Mouse (Mus musculus): ENCODE data around the gene Cxcl13. TPM values are rescaled to one million over a fixed set of nuclear protein-coding genes. Genes with fewer than 3 reads are reported as not detected.

Cxcl13 gene
- polyA plus RNA-seq, 1 experiment from 2014 or later: not detected

DNA sequence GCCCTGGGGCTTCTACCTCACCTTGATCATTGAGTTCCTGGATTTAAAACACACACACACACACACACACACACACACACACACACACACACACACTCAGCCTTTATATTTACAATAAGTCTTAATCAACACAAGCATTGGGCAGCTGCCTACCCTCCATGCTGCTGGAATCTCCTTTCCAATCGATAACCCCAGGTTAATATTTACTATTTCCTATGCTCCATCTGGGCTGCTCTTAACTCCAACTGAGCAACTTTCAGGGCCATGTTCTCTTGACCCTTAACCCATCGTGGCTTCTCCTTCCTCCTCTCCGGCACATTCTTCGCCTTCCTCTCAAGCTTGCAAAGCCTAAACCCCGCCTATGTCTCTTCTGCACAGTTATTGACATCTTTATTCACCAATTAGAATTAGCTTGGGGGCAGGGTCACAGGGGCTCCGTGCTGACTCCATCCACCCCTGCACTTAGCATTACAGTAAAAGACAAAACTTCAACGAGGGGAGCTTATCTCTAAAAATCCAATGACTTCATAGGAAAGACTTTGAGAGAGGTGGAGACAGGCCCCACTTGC lies 51.6 kb downstream of the Cxcl13 start:
- Histone ChIP-seq H3K4me3 (ENCODE audit: low read depth, low read length) (no peak overlapping the region), H3K9me3 (replicated peaks; ENCODE audit: control insufficient read depth, low read length) (no peaks in the 10 kb centered on the region), H3K9ac (ENCODE audit: low read length) (no peak overlapping the region), H3K27me3 (replicated peaks; ENCODE audit: control insufficient read depth, insufficient read depth, low read length) (no peaks in the 10 kb centered on the region), H3K36me3 (ENCODE audit: control insufficient read depth, insufficient read depth, low read length) (no peaks in the 10 kb centered on the region), H3K4me2 (ENCODE audit: low read length) (no peak overlapping the region), H3K4me1 (ENCODE audit: control insufficient read depth, insufficient read depth, low read length) (no peaks in the 10 kb centered on the region), H3K27ac (ENCODE audit: low read depth, low read length) (no peak overlapping the region)
- DNase-seq (ENCODE audit: low spot score): no peak
- 82% methylated on average over 7 of the region's 7 CpGs for WGBS
- no peak for ATAC-seq

DNA sequence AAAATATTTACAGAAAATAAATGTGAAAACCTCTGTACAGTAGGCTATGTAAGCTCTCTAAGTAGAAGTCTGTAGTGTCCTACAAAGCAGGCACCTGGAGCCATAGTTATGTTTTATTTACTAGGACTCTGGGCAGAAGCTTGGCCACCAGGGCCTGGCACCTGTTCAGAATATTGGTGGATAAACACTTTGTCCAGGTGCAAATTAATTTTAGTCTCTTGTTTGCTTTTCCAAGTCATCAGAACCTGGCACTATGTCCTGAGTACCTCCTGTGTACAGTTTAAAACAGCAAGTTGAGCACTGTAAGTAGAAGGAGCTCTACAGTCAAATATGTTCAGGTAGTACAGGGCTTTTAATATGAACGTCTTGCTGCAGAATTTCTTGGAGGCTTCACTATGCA lies 52.3 kb downstream of the Cxcl13 start:
- no peak overlapping the region for H3K27ac ChIP-seq (ENCODE audit: low read depth, low read length)
- no peak overlapping the region for H3K4me3 ChIP-seq (ENCODE audit: low read depth, low read length)
- H3K4me1 ChIP-seq (ENCODE audit: control insufficient read depth, insufficient read depth, low read length): no peaks in the 10 kb centered on the region
- H3K9me3 ChIP-seq (replicated peaks; ENCODE audit: control insufficient read depth, low read length): no peaks in the 10 kb centered on the region
- DNase-seq (ENCODE audit: low spot score): no peak
- no peaks in the 10 kb centered on the region for H3K36me3 ChIP-seq (ENCODE audit: control insufficient read depth, insufficient read depth, low read length)
- 71% methylated on average over 1 of the region's 1 CpGs for WGBS
- H3K4me2 ChIP-seq (ENCODE audit: low read length): no peak overlapping the region
- ATAC-seq: no peak
- no peak overlapping the region for H3K9ac ChIP-seq (ENCODE audit: low read length)
- no peaks in the 10 kb centered on the region for H3K27me3 ChIP-seq (replicated peaks; ENCODE audit: control insufficient read depth, insufficient read depth, low read length)

Other genes starting within 250 kb of the Cxcl13 start
- gene Gm7978, start 220.8 kb upstream of the Cxcl13 start, polyA plus RNA-seq (2014; fragmentation: Nextera tagmentation; extraction: Ambion mirVana): not detected in 2 replicates
- not detected in 2 replicates for gene Gm7982, start 214.9 kb upstream of the Cxcl13 start, polyA plus RNA-seq (2014; fragmentation: Nextera tagmentation; extraction: Ambion mirVana)
- not detected in 2 replicates for gene E330014E10Rik, start 181.0 kb upstream of the Cxcl13 start, polyA plus RNA-seq (2014; fragmentation: Nextera tagmentation; extraction: Ambion mirVana)
- 11.5 and 15.3 TPM in 2 replicates for gene Cnot6l, start 207.2 kb downstream of the Cxcl13 start, polyA plus RNA-seq (2014; fragmentation: Nextera tagmentation; extraction: Ambion mirVana)